Mouse (Mus musculus) E14TG2a.4 (cell line): ENCODE measurements around the gene Nos1ap.

Experiments
- CTCF ChIP-seq: conservative IDR thresholded peaks from 2 replicates; pipeline ENCODE4 v1.5.1; 2014; ENCODE audit warnings: low read length
- NANOG ChIP-seq: IDR thresholded peaks from 2 replicates; pipeline ENCODE4 v1.6.1; 2014; ENCODE audit warnings: borderline replicate concordance, low read length, mixed read lengths
- POU5F1 ChIP-seq: IDR thresholded peaks from 2 replicates; pipeline ENCODE4 v1.6.1; 2014; ENCODE audit warnings: low read length, borderline replicate concordance

DNA sequence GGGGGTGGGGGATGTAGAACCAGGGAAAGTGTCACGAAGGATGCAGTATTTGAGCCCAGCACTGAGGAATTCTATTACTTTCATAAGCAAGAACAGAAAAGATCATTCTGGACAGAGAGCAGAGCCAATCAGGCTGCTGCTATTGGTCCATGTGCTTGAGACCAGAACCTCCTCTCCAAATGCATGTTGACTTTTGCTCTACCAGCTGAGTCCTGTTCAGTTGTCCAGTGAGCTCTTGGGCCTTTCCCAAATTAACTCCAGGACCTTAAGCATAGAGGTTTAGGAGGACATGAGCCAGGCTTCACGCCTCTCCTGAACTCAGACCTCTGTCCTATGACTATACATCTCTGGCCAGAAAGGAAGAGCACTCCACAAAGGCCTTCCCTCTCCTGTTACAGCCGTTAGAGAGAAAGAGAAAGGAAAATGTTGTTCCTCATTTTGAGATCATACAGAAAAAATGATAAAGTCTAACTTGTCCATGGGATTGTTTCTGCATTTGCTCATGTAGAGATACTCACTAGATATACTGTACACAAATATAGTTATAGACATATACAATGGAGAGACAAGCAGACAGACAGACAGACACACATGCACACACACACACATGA lies 18.9 kb upstream of the Nos1ap start:
- TF ChIP-seq CTCF (no peak), POU5F1 (no peak), NANOG (no peak)
